Mouse (Mus musculus) heart, adult 2 months (tissue): ENCODE results near the gene Calcb. TPM values are rescaled to one million over a fixed set of nuclear protein-coding genes. Genes with fewer than 3 reads are reported as not detected.
A peak's percentile ranks its signal among the peaks of the same experiment; 100 is the strongest.

ENCODE experiments used
- DNase-seq, 2 experiments: peaks; one replicate each; pipeline ENCODE4 v3.0.0; 2021
- H3K27ac ChIP-seq: fragments of 200-600 bp; 2 replicates; pipeline ENCODE4 v1.8.1; 2022
- H3K27me3 ChIP-seq: fragments of 200-500 bp; 2 replicates; pipeline ENCODE4 v1.6.1; 2012; ENCODE audit warnings: mild to moderate bottlenecking, low read length, inconsistent platforms, mixed read lengths; ENCODE audit not compliant: control insufficient read depth, insufficient read depth
- H3K36me3 ChIP-seq: fragments of 200-500 bp; 2 replicates; pipeline ENCODE4 v1.6.1; 2012; ENCODE audit warnings: low read length, inconsistent platforms; ENCODE audit not compliant: control insufficient read depth, insufficient read depth
- H3K4me1 ChIP-seq: fragments of 200-500 bp; 2 replicates; pipeline ENCODE4 v1.6.1; 2011; ENCODE audit warnings: low read length; ENCODE audit not compliant: control insufficient read depth, insufficient read depth
- H3K4me3 ChIP-seq: fragments of 200-600 bp; 2 replicates; pipeline ENCODE4 v1.8.1; 2022
- H3K79me2 ChIP-seq: fragments of 200-500 bp; replicated peaks from 2 replicates; pipeline ENCODE4 v1.6.1; 2012; ENCODE audit warnings: mild to moderate bottlenecking, inconsistent platforms, low read length, moderate library complexity, mixed read lengths; ENCODE audit not compliant: control insufficient read depth, insufficient read depth
- H3K9ac ChIP-seq: fragments of 200-500 bp; 2 replicates; pipeline ENCODE4 v1.6.1; 2012; ENCODE audit warnings: low read depth, mild to moderate bottlenecking, control low read depth, inconsistent platforms, low read length, mixed read lengths
- CTCF ChIP-seq: fragments of 200-600 bp; IDR thresholded peaks from 2 replicates; pipeline ENCODE4 v1.8.1; 2022; ENCODE audit warnings: antibody characterized with exemption, mild to moderate bottlenecking, moderate library complexity
- EP300 ChIP-seq: fragments of 200-500 bp; IDR thresholded peaks from 2 replicates; pipeline ENCODE4 v1.6.1; 2011; ENCODE audit warnings: low read depth, low read length, control low read depth; ENCODE audit not compliant: insufficient read depth
- POLR2A ChIP-seq: fragments of 200-500 bp; IDR thresholded peaks from 2 replicates; pipeline ENCODE4 v1.6.1; 2011; ENCODE audit warnings: mild to moderate bottlenecking, low read depth, low read length, control low read depth; ENCODE audit not compliant: insufficient read depth
- WGBS: fragments of 180-500 bp; shearing (Covaris S2); methylation state at CpG from one replicate; pipeline ENCODE4 v1.1.7; 2018; 5-methylcytosine and 5-hydroxymethylcytosine counted together
- intact Hi-C: fragments of 180-260 bp; cut with DNase I; formaldehyde crosslinking; loops from one replicate; pipeline ENCODE4 v1.15.1; 2025
- polyA plus RNA-seq: library from polyadenylated mRNA; depleted of rRNA; stranded (reverse); fragments of >200 nt; gene quantifications from 2 replicates; pipeline ENCODE4 v1.2.3, GENCODE M21; 2012
- total RNA-seq, 2 experiments: library from RNA; stranded (reverse); gene quantifications; 2 replicates each; pipeline ENCODE4 v1.2.3; 2021

Calcb gene
- total and polyA plus RNA-seq, 3 experiments: 0.23 to 0.78 (median 0.52) TPM

DNA sequence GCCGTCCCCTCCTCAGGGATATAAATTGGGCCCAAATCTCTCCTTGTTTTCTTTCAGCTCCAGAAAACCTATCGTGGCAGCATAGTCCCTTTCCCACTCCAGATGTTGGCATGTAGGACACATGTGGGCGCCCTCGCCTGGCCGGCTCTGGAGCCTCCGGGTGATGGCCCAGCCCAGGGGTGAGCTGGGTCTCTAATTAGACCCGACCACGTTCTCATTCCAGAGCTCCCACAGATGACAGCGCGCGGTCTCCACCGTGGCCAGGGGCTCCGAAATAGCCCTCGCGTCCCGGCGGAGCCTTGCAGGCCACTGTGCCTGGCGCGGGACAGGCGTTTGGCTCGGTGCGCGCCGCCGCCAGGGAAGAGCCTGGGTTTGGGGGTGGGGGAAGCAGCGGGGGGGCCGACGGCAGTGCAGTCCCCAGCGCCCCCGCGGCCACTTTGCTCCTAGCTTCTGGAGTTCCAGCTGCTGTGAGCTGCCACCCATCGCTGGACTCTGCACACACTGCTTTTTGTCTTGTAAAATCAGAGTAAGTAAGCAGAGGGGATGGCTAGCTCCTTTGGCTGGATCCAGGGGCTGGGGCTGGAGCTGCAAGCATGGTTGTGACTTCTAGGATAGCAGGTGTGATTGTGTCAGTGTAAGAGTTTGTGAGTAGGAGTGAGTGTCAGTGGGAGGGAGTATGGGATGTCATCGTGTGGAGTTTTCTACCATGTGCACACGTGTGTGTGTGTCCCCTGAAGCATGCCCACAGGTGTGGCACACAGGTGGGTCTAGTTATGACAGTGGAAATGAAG, 27.2 kb downstream of the Calcb start:
- no peak overlapping the region for H3K27ac ChIP-seq
- peak; percentile 8 to 24 for DNase-seq
- intact Hi-C loops: no loop called here

GRCm38 (mm10) chr7:114747596-114747995, 29.2 kb downstream of the Calcb start:
- Histone ChIP-seq H3K36me3 (no peaks in the 10 kb centered on the region), H3K4me1 (no peaks in the 10 kb centered on the region), H3K27me3 (no peaks in the 10 kb centered on the region), H3K79me2 (no peaks in the 10 kb centered on the region), H3K27ac (no peak overlapping the region), H3K4me3 (no peak overlapping the region), H3K9ac (no peak overlapping the region)
- 75% methylated on average over 3 of the region's 3 CpGs for WGBS
- no peak for DNase-seq
- intact Hi-C loops: no loop called here
- TF ChIP-seq POLR2A (no peak), CTCF (no peak), EP300 (no peak)

More for the DNA sequence above, 27.2 kb downstream of the Calcb start:
- 5% methylated on average over 34 of the region's 34 CpGs for WGBS
- TF ChIP-seq POLR2A (no peak), EP300 (no peak), CTCF (peak; percentile 35)
- Histone ChIP-seq H3K27me3 (no peaks in the 10 kb centered on the region), H3K4me3 (no peak overlapping the region; the same call in 1 of the 2 replicates), H3K4me1 (no peaks in the 10 kb centered on the region), H3K9ac (no peak overlapping the region), H3K36me3 (no peaks in the 10 kb centered on the region), H3K79me2 (no peaks in the 10 kb centered on the region)

DNA sequence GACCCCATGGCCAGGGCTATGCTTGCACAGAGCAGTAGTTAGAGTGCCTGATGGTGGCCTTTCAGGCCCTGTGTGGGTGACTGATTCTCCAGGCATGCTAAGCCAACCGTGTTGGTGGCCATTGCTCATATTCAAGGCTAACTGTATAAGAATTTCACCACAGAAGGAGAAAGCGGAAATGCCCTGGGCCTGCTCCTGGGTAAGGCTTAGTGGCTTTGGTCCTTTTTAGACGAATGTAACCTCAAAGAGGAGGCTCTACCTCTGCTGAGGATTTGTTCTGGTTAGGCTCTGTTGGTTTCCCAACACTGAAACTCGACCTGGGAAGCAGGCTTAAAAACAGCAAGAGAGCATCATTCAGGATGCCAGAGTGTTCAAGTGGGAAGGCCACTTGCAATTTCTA, 29.8 kb downstream of the Calcb start:
- no peak for DNase-seq
- WGBS: 65% methylated on average over 4 of the region's 4 CpGs
- Histone ChIP-seq H3K9ac (no peak overlapping the region), H3K27me3 (no peaks in the 10 kb centered on the region), H3K79me2 (no peaks in the 10 kb centered on the region), H3K4me3 (no peak overlapping the region), H3K4me1 (no peaks in the 10 kb centered on the region), H3K36me3 (no peaks in the 10 kb centered on the region), H3K27ac (no peak overlapping the region)
- intact Hi-C loops: no loop called here
- no peak for TF ChIP-seq EP300
- no peak for TF ChIP-seq CTCF
- no peak for TF ChIP-seq POLR2A

GRCm38 (mm10) chr7:114753471-114753870, 35.0 kb downstream of the Calcb start:
- H3K27ac ChIP-seq: no peak overlapping the region
- H3K36me3 ChIP-seq: no peaks in the 10 kb centered on the region
- H3K4me1 ChIP-seq: no peaks in the 10 kb centered on the region
- TF ChIP-seq EP300: no peak
- TF ChIP-seq CTCF: no peak
- TF ChIP-seq POLR2A: no peak
- WGBS: 83% methylated on average over 2 of the region's 2 CpGs
- no peaks in the 10 kb centered on the region for H3K27me3 ChIP-seq
- no peak overlapping the region for H3K4me3 ChIP-seq
- intact Hi-C loops: no loop called here
- no peak overlapping the region for H3K9ac ChIP-seq
- no peak for DNase-seq
- H3K79me2 ChIP-seq: no peaks in the 10 kb centered on the region

GRCm38 (mm10) chr7:114754196-114754595, 35.8 kb downstream of the Calcb start:
- Histone ChIP-seq H3K9ac (no peak overlapping the region), H3K4me1 (no peaks in the 10 kb centered on the region), H3K4me3 (no peak overlapping the region), H3K27me3 (no peaks in the 10 kb centered on the region), H3K27ac (no peak overlapping the region), H3K36me3 (no peaks in the 10 kb centered on the region), H3K79me2 (no peaks in the 10 kb centered on the region)
- intact Hi-C loops: no loop called here
- no peak for DNase-seq
- WGBS: 27% methylated on average over 1 of the region's 1 CpGs
- TF ChIP-seq EP300 (no peak), CTCF (no peak), POLR2A (no peak)

DNA sequence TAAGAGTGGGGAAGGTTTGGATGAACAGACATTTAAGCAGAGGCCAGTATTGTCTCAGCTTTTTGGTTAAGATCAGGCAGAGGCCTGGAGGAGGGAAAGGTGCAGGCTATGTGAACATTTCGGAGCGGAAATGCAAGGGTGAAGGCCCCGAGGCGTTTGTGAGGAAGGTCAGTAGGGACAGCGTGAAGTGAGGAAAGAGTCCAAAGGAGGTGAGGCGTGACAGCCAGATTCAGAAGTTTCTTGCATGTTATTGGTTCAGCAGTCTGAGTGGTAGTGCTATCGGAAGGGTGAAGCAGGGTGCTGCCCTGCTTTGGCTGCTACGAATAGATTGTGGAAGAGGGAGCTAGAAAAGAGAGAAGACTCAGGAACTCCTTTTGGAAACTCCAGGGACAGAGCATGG, 36.2 kb downstream of the Calcb start:
- H3K79me2 ChIP-seq: no peaks in the 10 kb centered on the region
- no peak for DNase-seq
- WGBS: 85% methylated on average over 8 of the region's 8 CpGs
- no peak overlapping the region for H3K9ac ChIP-seq
- H3K36me3 ChIP-seq: no peaks in the 10 kb centered on the region
- H3K27me3 ChIP-seq: no peaks in the 10 kb centered on the region
- TF ChIP-seq CTCF: no peak
- no peak for TF ChIP-seq POLR2A
- TF ChIP-seq EP300: no peak
- no peak overlapping the region for H3K4me3 ChIP-seq
- no peaks in the 10 kb centered on the region for H3K4me1 ChIP-seq
- intact Hi-C loops: no loop called here
- no peak overlapping the region for H3K27ac ChIP-seq
